Mouse (Mus musculus) erythroblast, adult 5-6 weeks (primary cell): ENCODE measurements at regions not wholly inside any gene's neighbourhood (a gene's known extent, or its start where the extent isn't known, plus 50 kb on each side); places are given as distances from the start of the nearest gene placed in this dataset.

Source experiments
- ATAC-seq: replicated peaks from 2 replicates; pipeline ENCODE4 v1.8.0; 2016; ENCODE audit warnings: moderate number of reproducible peaks, mild to moderate bottlenecking, moderate TSS enrichment, inconsistent platforms; ENCODE audit not compliant: poor library complexity, low FRiP score, severe bottlenecking

- ATAC-seq: no peak
These were observed 365.1 kb downstream of the Cog6 start for GRCm38 (mm10) chr3:52651862-52652475.

DNA sequence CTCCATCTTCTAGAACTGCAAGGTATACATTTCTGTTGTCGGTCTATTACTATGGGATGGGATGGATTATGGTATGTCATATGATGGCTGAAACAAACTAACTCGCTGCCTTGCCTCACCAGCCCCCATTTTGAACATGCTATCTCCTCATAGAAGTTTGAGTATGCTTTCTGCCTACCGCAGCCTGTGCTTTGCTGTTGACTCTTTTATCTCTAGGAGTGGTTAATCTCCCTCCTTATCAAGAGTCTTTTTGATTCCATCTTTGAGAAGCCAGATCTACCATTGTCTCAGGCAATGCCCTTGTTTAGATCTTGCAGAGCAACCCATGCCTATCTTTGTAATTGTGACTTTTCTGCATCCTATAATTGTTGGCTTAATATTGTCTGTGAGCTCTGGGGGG lies 367.0 kb downstream of the Cog6 start:
- no peak for ATAC-seq

GRCm38 (mm10) chr3:52648836-52649500 lies 368.1 kb downstream of the Cog6 start:
- ATAC-seq: no peak

GRCm38 (mm10) chr3:52647900-52648299 lies 369.1 kb downstream of the Cog6 start:
- no peak for ATAC-seq

- no peak for ATAC-seq
These were observed 369.8 kb downstream of the Cog6 start for GRCm38 (mm10) chr3:52647161-52647692.

DNA sequence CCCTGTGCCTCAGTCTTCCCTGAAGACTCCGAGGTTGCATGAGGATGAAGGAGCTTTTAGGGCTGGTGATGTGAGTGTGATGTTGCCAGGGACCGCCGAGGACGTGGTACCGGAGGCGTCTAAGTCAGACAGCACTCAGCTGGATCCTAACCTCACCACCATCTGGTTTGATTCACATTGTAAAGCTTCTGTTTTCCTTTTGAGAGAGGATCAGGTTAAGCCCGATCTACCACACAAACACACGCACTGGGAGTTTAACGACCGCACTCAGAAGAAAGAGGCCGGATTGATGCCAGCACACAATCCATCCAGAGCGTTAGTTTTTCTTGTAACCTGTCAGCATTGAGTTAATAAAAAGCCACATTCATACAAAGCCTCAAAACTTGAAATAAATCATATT lies 371.9 kb downstream of the Cog6 start:
- no peak for ATAC-seq

- ATAC-seq: no peak
These were observed 372.6 kb downstream of the Cog6 start for GRCm38 (mm10) chr3:52644178-52645128.

- ATAC-seq: no peak
These were observed 373.2 kb downstream of the Cog6 start for GRCm38 (mm10) chr3:52643796-52644177.

GRCm38 (mm10) chr3:52643100-52643551 lies 373.9 kb downstream of the Cog6 start:
- no peak for ATAC-seq

GRCm38 (mm10) chr3:52641226-52642181 lies 373.4 kb downstream of the Foxo1 start:
- no peak for ATAC-seq

GRCm38 (mm10) chr3:52640250-52641147 lies 372.4 kb downstream of the Foxo1 start:
- no peak for ATAC-seq

- ATAC-seq: no peak
These were observed 370.7 kb downstream of the Foxo1 start for GRCm38 (mm10) chr3:52638816-52639215.

GRCm38 (mm10) chr3:52634353-52634752 lies 366.2 kb downstream of the Foxo1 start:
- ATAC-seq: no peak

DNA sequence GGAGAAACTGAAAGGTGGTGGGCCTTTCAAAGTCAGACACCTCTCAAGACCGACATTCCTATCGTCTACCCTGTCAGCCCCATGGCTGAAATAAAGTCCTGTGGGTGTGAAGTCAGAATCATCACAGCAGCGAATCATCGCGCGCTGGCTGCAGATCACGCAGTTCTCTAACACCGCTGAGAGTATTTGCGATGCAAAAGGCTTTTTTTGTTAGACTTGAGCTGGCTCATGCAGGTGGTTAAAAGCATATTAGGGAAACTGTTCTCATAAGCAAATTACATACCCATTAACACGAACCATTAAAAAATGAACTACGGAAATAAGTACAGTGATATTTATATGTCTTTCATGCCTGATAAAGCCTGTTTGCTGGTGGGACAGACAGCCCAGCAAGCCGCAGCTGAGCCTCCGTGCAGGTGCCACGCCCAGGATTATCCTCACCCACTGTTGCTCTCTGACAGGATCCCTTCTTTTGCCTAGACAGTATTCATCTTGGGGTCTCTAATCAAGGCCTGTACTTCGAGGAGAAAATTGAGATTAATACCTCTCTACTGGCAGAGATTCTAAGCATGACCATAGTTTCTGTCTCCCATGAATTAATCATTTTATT lies 365.5 kb downstream of the Foxo1 start:
- ATAC-seq: no peak

- no peak for ATAC-seq
These were observed 364.5 kb downstream of the Foxo1 start for GRCm38 (mm10) chr3:52632635-52633034.

GRCm38 (mm10) chr3:52630209-52630608 lies 362.1 kb downstream of the Foxo1 start:
- no peak for ATAC-seq

GRCm38 (mm10) chr3:52625125-52625524 lies 357.0 kb downstream of the Foxo1 start:
- no peak for ATAC-seq

GRCm38 (mm10) chr3:52622530-52622929 lies 354.4 kb downstream of the Foxo1 start:
- no peak for ATAC-seq
